Mouse (Mus musculus) embryonic facial prominence, embryonic 14.5 days (tissue): ENCODE measurements around the gene Psmd9. TPM values are rescaled to one million over a fixed set of nuclear protein-coding genes. Genes with fewer than 3 reads are reported as not detected.

Source experiments
- ATAC-seq: fragments of 200-750 bp; cut with Nextera tagmentation; 2 replicates; pipeline ENCODE4 v1.8.0; 2017; ENCODE audit warnings: low read depth, moderate number of reproducible peaks, moderate TSS enrichment
- DNase-seq: peaks from one replicate; pipeline ENCODE4 v3.0.0-alpha.2; 2015; ENCODE audit warnings: low spot score
- H3K27ac ChIP-seq: fragments of 300-500 bp; sonication (generic); replicated peaks from 2 replicates; pipeline ENCODE4 v1.5.1; 2014; ENCODE audit warnings: low read depth, mild to moderate bottlenecking, low read length, moderate library complexity
- H3K27me3 ChIP-seq: fragments of 300-500 bp; sonication (generic); replicated peaks from 2 replicates; pipeline ENCODE4 v1.6.1; 2014; ENCODE audit warnings: low read length; ENCODE audit not compliant: control insufficient read depth, insufficient read depth
- H3K36me3 ChIP-seq: fragments of 300-500 bp; sonication (generic); 2 replicates; pipeline ENCODE4 v1.6.1; 2014; ENCODE audit warnings: low read length, mixed read lengths; ENCODE audit not compliant: control insufficient read depth, insufficient read depth
- H3K4me1 ChIP-seq: fragments of 300-500 bp; sonication (generic); 2 replicates; pipeline ENCODE4 v1.6.1; 2014; ENCODE audit warnings: antibody characterized with exemption, low read length; ENCODE audit not compliant: control insufficient read depth, insufficient read depth
- H3K4me2 ChIP-seq: fragments of 300-500 bp; sonication (generic); 2 replicates; pipeline ENCODE4 v1.6.1; 2014; ENCODE audit warnings: low read depth, mild to moderate bottlenecking, low read length, moderate library complexity, mixed read lengths
- H3K4me3 ChIP-seq: fragments of 300-500 bp; sonication (generic); 2 replicates; pipeline ENCODE4 v1.5.1; 2014; ENCODE audit warnings: low read depth, mild to moderate bottlenecking, low read length
- H3K9ac ChIP-seq: fragments of 300-500 bp; sonication (generic); 2 replicates; pipeline ENCODE4 v1.6.1; 2014; ENCODE audit warnings: low read depth, mild to moderate bottlenecking, low read length, moderate library complexity, mixed read lengths
- H3K9me3 ChIP-seq: fragments of 300-500 bp; sonication (generic); 2 replicates; pipeline ENCODE4 v1.6.1; 2016; ENCODE audit warnings: low read length; ENCODE audit not compliant: control insufficient read depth
- WGBS: fragments of 180-500 bp; shearing (Covaris S2); extraction: QIAGEN DNeasy Blood & Tissue Kit; methylation state at CpG from one replicate; pipeline ENCODE4 v1.1.7; 2014; 5-methylcytosine and 5-hydroxymethylcytosine counted together
- polyA plus RNA-seq: library from polyadenylated mRNA; unstranded; fragments of >200 nt; fragmentation: Nextera tagmentation; extraction: Ambion mirVana; gene quantifications from 2 replicates; pipeline ENCODE4 v1.2.1, GENCODE M21; 2014

The Psmd9 gene
- polyA plus RNA-seq, 1 experiment from 2014 or later = 49.5 TPM

DNA sequence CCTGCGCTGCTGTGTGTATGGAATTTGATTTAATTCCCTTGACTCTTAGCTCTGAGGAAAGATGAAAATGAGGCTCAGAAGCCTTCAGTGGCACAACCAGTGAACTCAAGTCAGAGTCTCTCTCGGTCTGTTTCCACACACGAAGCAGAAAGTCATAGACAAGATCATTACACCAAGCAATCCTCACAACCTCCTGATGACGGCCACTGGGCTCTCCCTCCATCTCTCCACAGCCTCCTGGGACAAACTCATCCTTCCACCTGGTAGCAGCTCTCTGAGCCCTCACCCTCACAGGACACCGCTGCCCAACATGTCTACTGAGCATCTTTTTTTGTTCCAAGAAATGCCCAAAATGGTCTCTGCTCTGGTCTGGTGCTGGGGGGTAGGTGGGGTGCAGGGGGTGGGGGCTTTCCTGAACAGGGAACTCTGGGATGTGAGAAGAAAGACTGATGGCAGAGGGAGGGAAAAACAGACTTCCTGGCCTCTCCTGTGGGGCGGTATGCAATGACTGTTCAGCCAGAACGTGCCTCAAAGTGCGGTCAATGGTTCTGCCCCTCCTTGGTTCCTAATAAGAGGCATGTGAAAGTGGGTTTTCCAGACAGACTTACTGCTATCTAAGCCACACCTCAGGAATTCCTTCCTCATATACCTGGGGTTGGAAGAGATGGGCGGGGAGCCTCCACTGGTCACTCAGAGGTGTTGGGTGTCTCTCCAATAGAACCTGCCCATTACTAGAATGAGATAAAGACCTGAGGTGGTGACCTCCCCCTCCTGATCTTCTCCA lies 39.0 kb upstream of the Psmd9 start:
- H3K36me3 ChIP-seq = peaks cover 23% of the 10 kb centered on the region; the same call in 1 of the 2 replicates
- no peaks in the 10 kb centered on the region for H3K27me3 ChIP-seq

GRCm38 (mm10) chr5:123130814-123131148 lies 38.4 kb upstream of the Psmd9 start:
- Histone ChIP-seq H3K4me2 (no peak overlapping the region), H3K4me3 (no peak overlapping the region), H3K9me3 (no peaks in the 10 kb centered on the region), H3K4me1 (peaks cover 36% of the 10 kb centered on the region), H3K27ac (no peak overlapping the region), H3K9ac (no peak overlapping the region), H3K36me3 (peaks cover 23% of the 10 kb centered on the region; the same call in 1 of the 2 replicates), H3K27me3 (no peaks in the 10 kb centered on the region)
- 82% methylated on average over 5 of the region's 5 CpGs for WGBS
- ATAC-seq = no peak
- DNase-seq = no peak

More for the DNA sequence above, 39.0 kb upstream of the Psmd9 start:
- Histone ChIP-seq H3K27ac (no peak overlapping the region), H3K9me3 (no peaks in the 10 kb centered on the region), H3K4me1 (peaks cover 31% of the 10 kb centered on the region), H3K9ac (no peak overlapping the region), H3K4me3 (no peak overlapping the region), H3K4me2 (no peak overlapping the region)
- ATAC-seq (no peak), DNase-seq (no peak)
- WGBS = 82% methylated on average over 9 of the region's 9 CpGs

- Histone ChIP-seq H3K4me1 (peaks cover 50% of the 10 kb centered on the region), H3K27me3 (no peaks in the 10 kb centered on the region), H3K9me3 (no peaks in the 10 kb centered on the region), H3K4me3 (peak within 1 kb of the TSS; percentile 43), H3K4me2 (peak within 1 kb of the TSS; percentile 100), H3K27ac (peak within 1 kb of the TSS; percentile 100), H3K36me3 (peaks cover 20% of the 10 kb centered on the region; the same call in 1 of the 2 replicates), H3K9ac (peak within 1 kb of the TSS; percentile 64)
- ATAC-seq (peak; percentile 34), DNase-seq (peak; percentile 89)
- 4% methylated on average over 25 of the region's 44 CpGs for WGBS
Measured at GRCm38 (mm10) chr5:123132308-123133071, 36.7 kb upstream of the Psmd9 start, which contains the start of gene Rhof. Rhof (minus strand) TSS chr5:123132692.

- no peaks in the 10 kb centered on the region for H3K9me3 ChIP-seq
- no peak for ATAC-seq
- peak; percentile 87 for DNase-seq
- peaks cover 57% of the 10 kb centered on the region for H3K4me1 ChIP-seq
- 17% methylated on average over 18 of the region's 18 CpGs for WGBS
- H3K36me3 ChIP-seq = peaks cover 20% of the 10 kb centered on the region; the same call in 1 of the 2 replicates
- H3K4me2 ChIP-seq = peak overlapping the region; percentile 100
- H3K27ac ChIP-seq = peak overlapping the region; percentile 100
- no peak overlapping the region for H3K9ac ChIP-seq
- H3K27me3 ChIP-seq = no peaks in the 10 kb centered on the region
- peak overlapping the region; percentile 43 for H3K4me3 ChIP-seq
Measured at GRCm38 (mm10) chr5:123133083-123133783, 36.0 kb upstream of the Psmd9 start.

DNA sequence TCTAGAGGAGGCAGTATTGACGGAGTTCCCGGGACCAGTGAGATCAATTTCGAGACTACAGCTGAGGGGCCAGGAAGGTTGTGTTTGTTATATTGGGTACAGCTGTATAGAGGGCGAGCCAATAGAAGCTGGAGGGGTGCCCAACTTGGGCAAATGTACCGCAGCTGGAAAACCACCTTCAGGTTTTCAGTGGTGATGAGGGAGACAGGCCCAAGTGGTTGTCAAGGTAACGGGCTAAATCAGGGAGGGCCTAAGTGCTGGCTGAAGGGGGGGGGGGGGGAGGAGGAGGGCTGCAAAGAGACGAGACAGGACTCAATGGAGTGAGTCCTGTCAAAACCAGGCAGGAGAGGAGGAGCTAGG lies 35.4 kb upstream of the Psmd9 start:
- Histone ChIP-seq H3K9ac (no peak overlapping the region), H3K27me3 (no peaks in the 10 kb centered on the region), H3K4me3 (peak overlapping the region; percentile 12), H3K4me1 (peaks cover 59% of the 10 kb centered on the region), H3K9me3 (no peaks in the 10 kb centered on the region), H3K4me2 (peak overlapping the region; percentile 100), H3K36me3 (peaks cover 20% of the 10 kb centered on the region; the same call in 1 of the 2 replicates), H3K27ac (peak overlapping the region; percentile 100)
- ATAC-seq (peak; percentile 4; the same call in 1 of the 2 replicates), DNase-seq (peak; percentile 87)
- 8% methylated on average over 7 of the region's 7 CpGs for WGBS

DNA sequence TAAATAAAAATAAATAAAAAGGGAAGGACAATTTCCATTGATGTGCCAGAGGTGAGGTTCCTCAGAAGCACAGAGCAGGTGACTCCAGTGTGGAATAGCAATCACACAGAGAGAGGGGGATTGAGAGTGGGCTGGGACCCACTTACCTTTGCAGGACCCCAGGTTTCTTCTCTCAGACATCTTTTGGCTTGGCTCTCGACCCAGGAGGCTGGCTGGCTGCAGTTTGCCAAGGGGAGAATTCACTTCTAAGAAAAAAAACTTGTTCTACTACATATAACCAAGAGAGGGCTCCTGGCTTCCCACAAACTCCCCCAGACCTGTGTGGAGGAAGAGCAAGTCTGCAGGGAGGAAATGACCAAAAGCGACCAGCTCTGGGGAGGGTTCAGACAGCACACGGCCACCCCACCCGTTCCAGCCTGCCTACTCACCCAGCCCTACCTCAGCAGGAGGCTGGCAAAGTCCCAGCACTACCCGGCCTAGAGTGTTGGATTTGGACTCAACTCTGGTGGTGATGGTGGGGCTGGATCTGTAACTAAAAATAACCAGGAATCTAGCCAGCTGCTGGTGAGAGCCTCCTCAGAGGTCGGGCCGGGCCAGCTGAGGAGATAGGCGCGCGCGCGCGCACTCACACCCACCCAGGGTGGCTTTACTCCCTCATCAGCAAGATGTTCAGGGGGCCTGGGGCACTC lies 34.9 kb upstream of the Psmd9 start:
- WGBS = 23% methylated on average over 13 of the region's 13 CpGs
- H3K4me2 ChIP-seq = peak overlapping the region; percentile 100
- H3K9me3 ChIP-seq = no peaks in the 10 kb centered on the region
- H3K4me3 ChIP-seq = peak overlapping the region; percentile 90
- ATAC-seq (no peak), DNase-seq (peak; percentile 82)
- peak overlapping the region; percentile 100; the same call in 1 of the 2 replicates for H3K9ac ChIP-seq
- peak overlapping the region; percentile 100 for H3K27ac ChIP-seq
- H3K4me1 ChIP-seq = peaks cover 59% of the 10 kb centered on the region
- H3K36me3 ChIP-seq = peaks cover 20% of the 10 kb centered on the region; the same call in 1 of the 2 replicates
- H3K27me3 ChIP-seq = no peaks in the 10 kb centered on the region

DNA sequence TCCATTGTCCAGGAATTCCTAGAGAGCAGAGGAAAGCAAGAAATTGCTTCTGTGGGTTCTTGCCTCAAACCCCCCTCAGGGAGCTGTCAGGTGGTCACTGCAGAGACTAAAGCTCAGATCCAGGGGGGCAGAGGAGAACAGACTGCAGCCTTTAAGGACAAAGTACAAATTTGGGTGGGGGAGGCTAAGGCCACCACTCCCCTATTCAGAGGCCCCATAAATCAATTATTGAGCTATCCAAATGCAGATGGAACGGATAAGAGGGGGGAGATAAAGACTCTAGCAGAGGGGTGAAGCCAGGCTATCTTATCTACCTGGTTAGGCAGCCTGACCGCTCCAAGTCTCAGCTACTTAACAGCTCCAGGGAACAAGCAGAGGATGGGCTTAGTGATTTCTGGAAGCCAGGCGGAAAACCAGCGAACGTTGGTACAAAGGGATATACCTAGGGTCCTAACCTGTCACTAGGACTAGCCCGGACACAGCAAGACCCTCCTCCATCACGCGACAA lies 34.3 kb upstream of the Psmd9 start:
- Histone ChIP-seq H3K9ac (peak overlapping the region; percentile 100), H3K27ac (peak overlapping the region; percentile 100), H3K27me3 (no peaks in the 10 kb centered on the region), H3K4me2 (peak overlapping the region; percentile 100), H3K4me3 (peak overlapping the region; percentile 90), H3K4me1 (peaks cover 59% of the 10 kb centered on the region), H3K36me3 (peaks cover 20% of the 10 kb centered on the region; the same call in 1 of the 2 replicates), H3K9me3 (no peaks in the 10 kb centered on the region)
- DNase-seq = no peak
- ATAC-seq = no peak
- WGBS = 20% methylated on average over 8 of the region's 8 CpGs
